Mouse (Mus musculus): Measurements from ENCODE around the gene Mafb.
A peak's percentile ranks its signal among the peaks of the same experiment; 100 is the strongest.

- TF ChIP-seq CTCF (IDR thresholded peaks at IDR 0.05; ENCODE audit: low read depth, low read length) (peak; percentile 66), POLR2A (IDR thresholded peaks at IDR 0.05; ENCODE audit: extremely low read depth, insufficient read depth, low read length) (no peak)
Measured at GRCm38 (mm10) chr2:160356132-160356531, 10.7 kb downstream of the Mafb start.
